Mouse (Mus musculus) CH12F3 (cell line): Measurements from ENCODE around the gene Gm17455.

ENCODE experiments used
- in situ Hi-C: fragments of 300-500 bp; cut with MboI; formaldehyde crosslinking; loops from 2 replicates; pipeline ENCODE4 v1.14.3; 2020; ENCODE audit warnings: low sequenced_read_pairs

Gene Gm17455

GRCm38 (mm10) chr10:60373543-60373936, 26.0 kb upstream of the Gm17455 start:
- in situ Hi-C loops = no loop called here

- in situ Hi-C loops = no loop called here
Measured at GRCm38 (mm10) chr10:60373937-60374578, 25.5 kb upstream of the Gm17455 start.

- in situ Hi-C loops = no loop called here
Measured at GRCm38 (mm10) chr10:60376704-60377103, 22.8 kb upstream of the Gm17455 start.

GRCm38 (mm10) chr10:60379419-60379957, 20.0 kb upstream of the Gm17455 start:
- in situ Hi-C loops = no loop called here

GRCm38 (mm10) chr10:60380229-60380628, 19.3 kb upstream of the Gm17455 start:
- in situ Hi-C loops = no loop called here

- in situ Hi-C loops = no loop called here
Measured at GRCm38 (mm10) chr10:60381142-60381925, 18.2 kb upstream of the Gm17455 start.

GRCm38 (mm10) chr10:60388332-60388731, 11.2 kb upstream of the Gm17455 start:
- in situ Hi-C loops = no loop called here

- in situ Hi-C loops = no loop called here
Measured at GRCm38 (mm10) chr10:60389447-60389865, 10.1 kb upstream of the Gm17455 start.

GRCm38 (mm10) chr10:60390177-60390903, 9.2 kb upstream of the Gm17455 start:
- in situ Hi-C loops = loop anchor here (10.0 kb wide), 1 partner anchor 86 kb away; no protein-coding TSS in a partner anchor

GRCm38 (mm10) chr10:60390904-60391420, 8.6 kb upstream of the Gm17455 start:
- in situ Hi-C loops = loop anchor here (10.0 kb wide), 1 partner anchor 86 kb away; no protein-coding TSS in a partner anchor

- in situ Hi-C loops = loop anchor here (10.0 kb wide), 1 partner anchor 87 kb away; no protein-coding TSS in a partner anchor
Measured at GRCm38 (mm10) chr10:60391661-60392060, 7.9 kb upstream of the Gm17455 start.

- in situ Hi-C loops = loop anchor here (10.0 kb wide), 1 partner anchor 90 kb away; no protein-coding TSS in a partner anchor
Measured at GRCm38 (mm10) chr10:60394936-60395335, 4.6 kb upstream of the Gm17455 start.

- in situ Hi-C loops = loop anchor here (10.0 kb wide), 1 partner anchor 91 kb away; no protein-coding TSS in a partner anchor
Measured at GRCm38 (mm10) chr10:60395605-60396004, 3.9 kb upstream of the Gm17455 start.

GRCm38 (mm10) chr10:60398051-60398814, 1.3 kb upstream of the Gm17455 start:
- in situ Hi-C loops = loop anchor here (10.0 kb wide), 1 partner anchor 93 kb away; no protein-coding TSS in a partner anchor

- in situ Hi-C loops = no loop called here
Measured at GRCm38 (mm10) chr10:60400507-60401295, 1.2 kb downstream of the Gm17455 start.

GRCm38 (mm10) chr10:60405460-60406177, 6.1 kb downstream of the Gm17455 start:
- in situ Hi-C loops = no loop called here

GRCm38 (mm10) chr10:60407831-60408230, 8.3 kb downstream of the Gm17455 start:
- in situ Hi-C loops = no loop called here

- in situ Hi-C loops = loop anchor here (5.0 kb wide), 1 partner anchor 341 kb away; the partner anchor contains the start of gene Slc29a3
Measured at GRCm38 (mm10) chr10:60411794-60412193, 12.3 kb downstream of the Gm17455 start.
